Mouse (Mus musculus) thymus, postnatal 4 days (tissue): ENCODE results near the gene Fam193b.

Source experiments
- DNase-seq: peaks from one replicate; pipeline ENCODE4 v3.0.0; 2021

Fam193b gene

DNA sequence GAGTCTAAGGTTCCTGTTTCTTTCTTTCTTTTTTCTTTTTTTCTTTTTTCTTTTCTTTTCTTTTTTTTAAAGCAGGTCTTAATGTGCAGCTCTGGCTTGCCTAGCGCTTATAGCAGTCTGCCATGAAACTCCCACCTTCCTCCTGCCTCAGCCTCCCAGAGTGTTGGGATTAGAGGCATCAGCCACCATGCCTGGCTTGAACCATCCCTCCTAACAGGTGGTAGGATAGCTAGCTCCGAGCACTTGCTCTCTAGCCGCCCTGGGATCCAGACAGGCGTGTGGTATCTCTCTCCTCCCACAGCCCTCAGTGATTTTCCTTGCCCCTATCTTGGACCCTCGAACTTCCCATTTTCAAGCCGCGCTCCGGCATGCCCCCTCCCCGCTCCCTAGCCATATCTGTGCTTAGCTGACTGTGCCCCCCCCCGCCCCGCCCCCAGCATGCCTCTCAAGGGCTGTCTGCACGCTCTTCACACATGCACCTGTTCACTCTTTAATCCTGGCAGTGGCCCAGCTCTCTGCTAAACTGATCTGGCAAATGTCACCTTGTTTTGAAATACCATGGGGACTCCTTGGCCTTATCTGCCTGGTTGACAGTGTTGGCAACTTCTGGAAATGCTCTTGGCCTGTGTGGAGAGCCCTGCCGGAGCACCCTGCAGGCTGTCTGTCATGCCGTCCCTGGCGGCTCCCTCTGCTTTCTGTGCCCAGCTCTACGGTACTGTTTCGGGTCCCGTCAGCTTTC is 75.9 kb downstream of the Fam193b start:
- DNase-seq, result no peak

- DNase-seq, result no peak
Observed at GRCm38 (mm10) chr13:55494257-55494656, 76.7 kb downstream of the Fam193b start.
